Mouse (Mus musculus) neutrophil, adult 5-6 weeks (primary cell): ENCODE data around the gene Gdf10. TPM values are rescaled to one million over a fixed set of nuclear protein-coding genes. Genes with fewer than 3 reads are reported as not detected.

Experiments used
- total RNA-seq: library from RNA; stranded (forward); fragments of 200-1000 nt; gene quantifications from 2 replicates; pipeline ENCODE4 v1.2.3, GENCODE M21; 2017

Gene Gdf10
- total RNA-seq, 1 experiment from 2014 or later, result not detected

Other genes starting within 250 kb of the Gdf10 start
- not detected in 2 replicates for gene Gdf2, start 17.5 kb downstream of the Gdf10 start, total RNA-seq
- gene Rbp3, start 30.4 kb downstream of the Gdf10 start, total RNA-seq, result not detected in 2 replicates
- gene Zfp488, start 55.2 kb downstream of the Gdf10 start, total RNA-seq, result 0.12 TPM in 1 of 2 replicates, not detected in the other
- not detected in 2 replicates for gene Gm30083, start 91.6 kb downstream of the Gdf10 start, total RNA-seq
- 1.1 TPM in 1 of 2 replicates, not detected in the other for gene Gm5460, start 93.2 kb downstream of the Gdf10 start, total RNA-seq
- not detected in 2 replicates for gene Antxrl, start 129.1 kb downstream of the Gdf10 start, total RNA-seq
- 0.23 TPM in 1 of 2 replicates, not detected in the other for gene Anxa8, start 162.4 kb downstream of the Gdf10 start, total RNA-seq
- not detected in 2 replicates for gene A630023A22Rik, start 179.2 kb downstream of the Gdf10 start, total RNA-seq
- not detected in 2 replicates for gene Npy4r, start 228.9 kb downstream of the Gdf10 start, total RNA-seq